In the genomic region with DNA sequence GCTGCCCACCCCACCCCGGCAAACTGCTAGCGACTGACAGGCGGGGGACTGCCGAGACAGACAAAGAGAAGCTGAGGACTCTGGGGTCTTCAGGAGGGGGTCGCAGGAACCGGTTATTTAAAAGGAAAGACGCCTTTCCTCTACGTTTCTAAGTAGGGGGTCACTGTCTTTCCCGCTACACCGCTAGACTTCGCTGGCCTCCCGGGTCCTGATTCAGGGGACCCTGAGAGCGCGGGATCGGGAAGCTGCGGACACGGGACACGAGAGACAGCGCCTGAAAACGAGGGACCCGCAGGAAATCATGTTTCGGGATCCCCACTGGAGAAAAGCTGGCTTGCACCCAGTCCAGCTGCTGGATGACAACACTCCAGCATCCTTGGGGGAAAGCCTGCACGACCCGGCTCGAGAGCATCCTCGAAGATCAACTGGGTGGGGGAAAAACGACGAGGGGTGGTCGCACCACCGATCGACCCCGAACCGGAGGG, we compare ENCODE assay signal across 7 mouse cellular contexts. TPM values are rescaled to one million over a fixed set of nuclear protein-coding genes. Genes with fewer than 3 reads are reported as not detected.
DNase-seq lines count a peak whose midpoint lies in the region; ATAC-seq lines count a peak whose summit lies in the region.

No protein-coding gene starts in this region.

- under 1% methylated on average over 33 of the region's 33 CpGs for WGBS in lung, embryonic 16.5 days
- under 1% methylated on average over 33 of the region's 33 CpGs for WGBS in forebrain, embryonic 12.5 days
- under 1% methylated on average over 33 of the region's 33 CpGs for whole genome bisulfite sequencing in hindbrain, embryonic 12.5 days
- WGBS in midbrain, embryonic 14.5 days, result 0% methylated on average over 33 of the region's 33 CpGs

- H3K27me3 ChIP-seq in lung, embryonic 16.5 days (ENCODE audit: control insufficient read depth, insufficient read depth, low read depth, low read length), result peaks cover 8% of the 10 kb centered on the region; the same call in 1 of the 2 replicates
- no peaks in the 10 kb centered on the region for H3K27me3 ChIP-seq in forebrain, embryonic 12.5 days
- H3K27me3 ChIP-seq in hindbrain, embryonic 12.5 days, result no peaks in the 10 kb centered on the region
- H3K27me3 ChIP-seq in midbrain, embryonic 14.5 days (ENCODE audit: control insufficient read depth, insufficient read depth, low read length), result no peaks in the 10 kb centered on the region

- peak; percentile 10; the same call in 1 of the 2 replicates for ATAC-seq in lung, embryonic 16.5 days (ENCODE audit: low read depth)
- peak; percentile 34 for ATAC-seq in forebrain, embryonic 12.5 days (ENCODE audit: low FRiP score)
- peak; percentile 42; the same call in 1 of the 2 replicates for ATAC-seq in hindbrain, embryonic 12.5 days (ENCODE audit: low FRiP score)
- peak; percentile 46; the same call in 1 of the 2 replicates for ATAC-seq in midbrain, embryonic 14.5 days (ENCODE audit: low FRiP score, low TSS enrichment)

- 0 out of 2 replicates have a peak overlapping the region, but pooled peaks have one; percentile 17 for H3K27ac ChIP-seq in lung, embryonic 16.5 days (ENCODE audit: low read length)
- H3K27ac ChIP-seq in forebrain, embryonic 12.5 days, result peak overlapping the region; percentile 99
- peak overlapping the region; percentile 98 for H3K27ac ChIP-seq in hindbrain, embryonic 12.5 days
- peak overlapping the region; percentile 96 for H3K27ac ChIP-seq in midbrain, embryonic 14.5 days (replicated peaks; ENCODE audit: low read depth, low read length)

- peak overlapping the region; percentile 99 for H3K4me2 ChIP-seq in lung, embryonic 16.5 days (ENCODE audit: low read depth, low read length)
- peak overlapping the region; percentile 81 for H3K4me2 ChIP-seq in forebrain, embryonic 12.5 days
- peak overlapping the region; percentile 73 for H3K4me2 ChIP-seq in hindbrain, embryonic 12.5 days (replicated peaks)
- peak overlapping the region; percentile 67 for H3K4me2 ChIP-seq in midbrain, embryonic 14.5 days (ENCODE audit: low read length)

- DNase-seq in lung, adult 18-20 months, result no peak
- peak; percentile 73 for DNase-seq in midbrain, embryonic 14.5 days
- no peak for DNase-seq in urinary bladder, postnatal 14 days (ENCODE audit: low spot score)
- DNase-seq in cerebellum, adult 9-11 months, result no peak

- H3K36me3 ChIP-seq in lung, embryonic 16.5 days (ENCODE audit: control insufficient read depth, insufficient read depth, low read length), result no peaks in the 10 kb centered on the region
- no peaks in the 10 kb centered on the region for H3K36me3 ChIP-seq in forebrain, embryonic 12.5 days (replicated peaks)
- H3K36me3 ChIP-seq in hindbrain, embryonic 12.5 days, result no peaks in the 10 kb centered on the region
- H3K36me3 ChIP-seq in midbrain, embryonic 14.5 days (ENCODE audit: control insufficient read depth, insufficient read depth, low read length), result no peaks in the 10 kb centered on the region

- peaks cover 34% of the 10 kb centered on the region for H3K4me1 ChIP-seq in lung, embryonic 16.5 days (replicated peaks; ENCODE audit: control insufficient read depth, insufficient read depth, low read length)
- H3K4me1 ChIP-seq in forebrain, embryonic 12.5 days, result peaks cover 25% of the 10 kb centered on the region
- H3K4me1 ChIP-seq in hindbrain, embryonic 12.5 days, result peaks cover 21% of the 10 kb centered on the region
- peaks cover 12% of the 10 kb centered on the region for H3K4me1 ChIP-seq in midbrain, embryonic 14.5 days (ENCODE audit: control insufficient read depth, insufficient read depth, low read length)

- no peaks in the 10 kb centered on the region for H3K9me3 ChIP-seq in lung, embryonic 16.5 days (ENCODE audit: control insufficient read depth, low read length)
- H3K9me3 ChIP-seq in forebrain, embryonic 12.5 days, result no peaks in the 10 kb centered on the region
- no peaks in the 10 kb centered on the region for H3K9me3 ChIP-seq in hindbrain, embryonic 12.5 days (replicated peaks)
- H3K9me3 ChIP-seq in midbrain, embryonic 14.5 days (ENCODE audit: control insufficient read depth, low read length), result no peaks in the 10 kb centered on the region

- H3K4me3 ChIP-seq in lung, embryonic 16.5 days (ENCODE audit: low read length), result peak overlapping the region; percentile 87
- H3K4me3 ChIP-seq in forebrain, embryonic 12.5 days (replicated peaks), result peak overlapping the region; percentile 96
- H3K4me3 ChIP-seq in hindbrain, embryonic 12.5 days, result peak overlapping the region; percentile 92
- peak overlapping the region; percentile 76 for H3K4me3 ChIP-seq in midbrain, embryonic 14.5 days (replicated peaks; ENCODE audit: low read depth, low read length)

- H3K9ac ChIP-seq in lung, embryonic 16.5 days (ENCODE audit: low read length), result peak overlapping the region; percentile 93
- peak overlapping the region; percentile 94 for H3K9ac ChIP-seq in forebrain, embryonic 12.5 days
- peak overlapping the region; percentile 94 for H3K9ac ChIP-seq in hindbrain, embryonic 12.5 days
- peak overlapping the region; percentile 75 for H3K9ac ChIP-seq in midbrain, embryonic 14.5 days (replicated peaks; ENCODE audit: low read length)

RNA-seq across cellular contexts. Expression of a gene that starts 0.7 kb away (rescaled TPM):
- polyA plus RNA-seq in lung, embryonic 16.5 days (2015; fragmentation: Nextera tagmentation; extraction: Ambion mirVana), result 31.0 and 36.2 TPM in 2 replicates
- polyA plus RNA-seq in forebrain, embryonic 12.5 days (2016; fragmentation: Nextera tagmentation; extraction: Ambion mirVana), result 97.9 and 103 TPM in 2 replicates
- polyA plus RNA-seq in hindbrain, embryonic 12.5 days (2016; fragmentation: Nextera tagmentation; extraction: Ambion mirVana), result 71.1 and 73.3 TPM in 2 replicates
- polyA plus RNA-seq in midbrain, embryonic 14.5 days (2014; fragmentation: Nextera tagmentation; extraction: Ambion mirVana), result 10.7 and 11.1 TPM in 2 replicates

RNA-seq across cellular contexts. Expression of a gene that starts 17.9 kb away (rescaled TPM):
- polyA plus RNA-seq in lung, embryonic 16.5 days (2015; fragmentation: Nextera tagmentation; extraction: Ambion mirVana), result not detected in 2 replicates
- not detected in 2 replicates for polyA plus RNA-seq in forebrain, embryonic 12.5 days (2016; fragmentation: Nextera tagmentation; extraction: Ambion mirVana)
- not detected in 2 replicates for polyA plus RNA-seq in hindbrain, embryonic 12.5 days (2016; fragmentation: Nextera tagmentation; extraction: Ambion mirVana)
- polyA plus RNA-seq in midbrain, embryonic 14.5 days (2014; fragmentation: Nextera tagmentation; extraction: Ambion mirVana), result not detected in 2 replicates

RNA-seq across cellular contexts. Expression of a gene that starts 28.3 kb away (rescaled TPM):
- polyA plus RNA-seq in lung, embryonic 16.5 days (2015; fragmentation: Nextera tagmentation; extraction: Ambion mirVana), result 84.3 and 92.0 TPM in 2 replicates
- 107 and 109 TPM in 2 replicates for polyA plus RNA-seq in forebrain, embryonic 12.5 days (2016; fragmentation: Nextera tagmentation; extraction: Ambion mirVana)
- 115 and 118 TPM in 2 replicates for polyA plus RNA-seq in hindbrain, embryonic 12.5 days (2016; fragmentation: Nextera tagmentation; extraction: Ambion mirVana)
- 45.3 and 77.5 TPM in 2 replicates for polyA plus RNA-seq in midbrain, embryonic 14.5 days (2014; fragmentation: Nextera tagmentation; extraction: Ambion mirVana)

RNA-seq across cellular contexts. Expression of a gene that starts 58.8 kb away (rescaled TPM):
- polyA plus RNA-seq in lung, embryonic 16.5 days (2015; fragmentation: Nextera tagmentation; extraction: Ambion mirVana), result 36.7 and 38.4 TPM in 2 replicates
- polyA plus RNA-seq in forebrain, embryonic 12.5 days (2016; fragmentation: Nextera tagmentation; extraction: Ambion mirVana), result 30.4 and 33.8 TPM in 2 replicates
- polyA plus RNA-seq in hindbrain, embryonic 12.5 days (2016; fragmentation: Nextera tagmentation; extraction: Ambion mirVana), result 40.7 and 43.4 TPM in 2 replicates
- polyA plus RNA-seq in midbrain, embryonic 14.5 days (2014; fragmentation: Nextera tagmentation; extraction: Ambion mirVana), result 32.3 and 32.7 TPM in 2 replicates

Comparison
In these comparisons a context has a peak if more than half of its experiments do, and no peak if none do; other contexts are left out.
1. H3K27ac ChIP-seq: peak in every context shown above with its lines; median percentile 99 in forebrain, embryonic 12.5 days; 98 in hindbrain, embryonic 12.5 days; 96 in midbrain, embryonic 14.5 days; 17 in lung, embryonic 16.5 days.